ENCODE assay signal across 11 mouse cellular contexts in genomic region chrX:99046360-99047055, GRCm38 (mm10). TPM values are rescaled to one million over a fixed set of nuclear protein-coding genes. Genes with fewer than 3 reads are reported as not detected.
DNase-seq lines count a peak whose midpoint lies in the region; TF ChIP-seq lines count a peak whose summit lies in the region.
"Had no signal": no experiment of that assay in that cellular context is flagged by ENCODE, and none has a peak within 500 bp of the region (broad histone marks: within the 10 kb centered on the region; RNA-seq: fewer than 3 reads in every experiment).

No protein-coding gene starts in this region.

- H3K36me3 ChIP-seq in kidney, adult 2 months (ENCODE audit: control insufficient read depth, insufficient read depth, low read length), result no peaks in the 10 kb centered on the region
- H3K36me3 ChIP-seq: embryonic facial prominence, embryonic 12.5 days; midbrain, embryonic 15.5 days had no signal

- peak; percentile 32 for DNase-seq in gastrocnemius, adult 2 months
- DNase-seq in gastrocnemius, postnatal 10 days, result no peak
- DNase-seq in heart, adult 18-20 months, result peak; percentile 55 to 74
- DNase-seq in kidney, adult 2 months, result peak; percentile 86
- DNase-seq in lung, postnatal 25 days (ENCODE audit: low spot score), result peak; percentile 36
- no peak for DNase-seq in urinary bladder, postnatal 36 days (ENCODE audit: low spot score in 2 of 2)
- DNase-seq in right cerebral cortex, postnatal 25 days, result no peak
- no peak for DNase-seq in frontal cortex, postnatal 36 days (ENCODE audit: low spot score in 2 of 2)
- DNase-seq: thymus, postnatal 4 days had no signal

- TF ChIP-seq CTCF in gastrocnemius, adult 2 months (IDR thresholded peaks at IDR 0.05), result no peak
- TF ChIP-seq CTCF in kidney, adult 2 months (conservative IDR thresholded peaks at IDR 0.05; ENCODE audit: insufficient read depth, insufficient read length, low read depth, low read length), result no peak

- WGBS in kidney, adult 2 months, result 10% methylated on average over 5 of the region's 5 CpGs

- no peaks in the 10 kb centered on the region for H3K27me3 ChIP-seq in kidney, adult 2 months (replicated peaks; ENCODE audit: control insufficient read depth, insufficient read depth, low read length)

- intact Hi-C loops in gastrocnemius, adult 2 months (cut with DNase I), result no loop called here

- H3K4me3 ChIP-seq in gastrocnemius, adult 2 months, result peak overlapping the region; percentile 81
- peak overlapping the region; percentile 23 for H3K4me3 ChIP-seq in kidney, adult 2 months (ENCODE audit: insufficient read depth, low read depth, low read length)
- H3K4me3 ChIP-seq: embryonic facial prominence, embryonic 12.5 days; midbrain, embryonic 15.5 days had no signal

- no peak for TF ChIP-seq POLR2A in kidney, adult 2 months (IDR thresholded peaks at IDR 0.05; ENCODE audit: low read depth, low read length)

- H3K27ac ChIP-seq in gastrocnemius, adult 2 months, result peak overlapping the region; percentile 89
- H3K27ac ChIP-seq in kidney, adult 2 months (ENCODE audit: insufficient read depth, low read depth, low read length), result peak overlapping the region; percentile 98
- H3K27ac ChIP-seq: embryonic facial prominence, embryonic 12.5 days; midbrain, embryonic 15.5 days had no signal

- peaks cover 22% of the 10 kb centered on the region for H3K4me1 ChIP-seq in kidney, adult 2 months (ENCODE audit: control insufficient read depth, insufficient read depth, low read length)

RNA-seq across cellular contexts. Expression of gene Stard8, which starts 43.5 kb away (rescaled TPM):
- 10 to 100 TPM; 11.1 to 18.2 TPM for total RNA-seq in gastrocnemius, adult 2 months (2021)
- 10 to 100 TPM; 38.0 to 42.7 TPM for total RNA-seq in gastrocnemius, postnatal 10 days (2021)
- 10 to 100 TPM; 28.1 to 30.4 TPM for total RNA-seq in heart, adult 18-20 months (2021)
- polyA plus RNA-seq in kidney, adult 2 months (2012; rRNA removed), result 62.0 and 82.9 TPM in 2 replicates

Comparison
In these comparisons a context has a peak if more than half of its experiments do, and no peak if none do; other contexts are left out.
1. DNase-seq: peak in gastrocnemius, adult 2 months (single experiment), heart, adult 18-20 months (2 of 2), kidney, adult 2 months (single experiment) and lung, postnatal 25 days (single experiment); none in gastrocnemius, postnatal 10 days (single experiment), urinary bladder, postnatal 36 days (0 of 2), right cerebral cortex, postnatal 25 days (single experiment) and frontal cortex, postnatal 36 days (0 of 2).